9 mouse cellular contexts compared by ENCODE assay signal in genomic region chr1:168473255-168474069, GRCm38 (mm10). TPM values are rescaled to one million over a fixed set of nuclear protein-coding genes. Genes with fewer than 3 reads are reported as not detected.
DNase-seq lines count a peak whose midpoint lies in the region; ATAC-seq lines count a peak whose summit lies in the region.
"Had no signal": no experiment of that assay in that cellular context is flagged by ENCODE, and none has a peak within 500 bp of the region (broad histone marks: within the 10 kb centered on the region; RNA-seq: fewer than 3 reads in every experiment).

No protein-coding gene starts in this region.

- no peaks in the 10 kb centered on the region for H3K27me3 ChIP-seq in embryonic facial prominence, embryonic 12.5 days
- no peaks in the 10 kb centered on the region for H3K27me3 ChIP-seq in hindbrain, embryonic 10.5 days (ENCODE audit: insufficient read depth, poor library complexity, severe bottlenecking)
- H3K27me3 ChIP-seq: embryonic facial prominence, embryonic 15.5 days had no signal

- no peak overlapping the region; the same call in 1 of the 2 replicates for H3K9ac ChIP-seq in embryonic facial prominence, embryonic 12.5 days
- H3K9ac ChIP-seq: embryonic facial prominence, embryonic 15.5 days had no signal

- H3K4me1 ChIP-seq in embryonic facial prominence, embryonic 12.5 days: peaks cover 33% of the 10 kb centered on the region
- H3K4me1 ChIP-seq in hindbrain, embryonic 10.5 days (replicated peaks): peaks cover 41% of the 10 kb centered on the region

- no peaks in the 10 kb centered on the region for H3K36me3 ChIP-seq in embryonic facial prominence, embryonic 12.5 days
- no peaks in the 10 kb centered on the region for H3K36me3 ChIP-seq in hindbrain, embryonic 10.5 days
- H3K36me3 ChIP-seq: embryonic facial prominence, embryonic 15.5 days had no signal

- H3K27ac ChIP-seq in embryonic facial prominence, embryonic 12.5 days: no peak overlapping the region
- H3K27ac ChIP-seq in hindbrain, embryonic 10.5 days: peak overlapping the region; percentile 83
- H3K27ac ChIP-seq: embryonic facial prominence, embryonic 15.5 days; kidney, postnatal 0 days had no signal

- 0 out of 2 replicates have a peak, but pooled peaks have one; percentile 62 for ATAC-seq in embryonic facial prominence, embryonic 12.5 days (ENCODE audit: insufficient number of reproducible peaks, insufficient read depth, low FRiP score, low TSS enrichment)
- no peak for ATAC-seq in megakaryocyte-erythroid progenitor cell, adult 5-6 weeks (replicated peaks; ENCODE audit: low FRiP score, low TSS enrichment, poor library complexity, severe bottlenecking)

- no peak overlapping the region for H3K4me3 ChIP-seq in embryonic facial prominence, embryonic 12.5 days
- H3K4me3 ChIP-seq in hindbrain, embryonic 10.5 days: 0 out of 2 replicates have a peak overlapping the region, but pooled peaks have one; percentile 6
- H3K4me3 ChIP-seq: embryonic facial prominence, embryonic 15.5 days had no signal

- 36% methylated on average over 12 of the region's 12 CpGs for WGBS in embryonic facial prominence, embryonic 12.5 days
- WGBS in hindbrain, embryonic 10.5 days: 45% methylated on average over 12 of the region's 12 CpGs

- peak; percentile 31 for DNase-seq in lung, postnatal 10 days
- DNase-seq in lung, postnatal 14 days: no peak
- peak; percentile 71 for DNase-seq in hindbrain, embryonic 10.5 days (ENCODE audit: low spot score)
- DNase-seq in retina, embryonic 14.5 days (ENCODE audit: low spot score): peak; percentile 75
- no peak for DNase-seq in thymus, postnatal 36 days

- no peaks in the 10 kb centered on the region for H3K9me3 ChIP-seq in embryonic facial prominence, embryonic 12.5 days
- no peaks in the 10 kb centered on the region for H3K9me3 ChIP-seq in hindbrain, embryonic 10.5 days
- H3K9me3 ChIP-seq: embryonic facial prominence, embryonic 15.5 days had no signal

- no peak overlapping the region for H3K4me2 ChIP-seq in embryonic facial prominence, embryonic 12.5 days (replicated peaks)
- H3K4me2 ChIP-seq: embryonic facial prominence, embryonic 15.5 days had no signal

RNA-seq across cellular contexts. Expression of gene Pbx1, which starts 41.4 kb away (rescaled TPM):
- 66.3 and 66.8 TPM in 2 replicates for polyA plus RNA-seq in embryonic facial prominence, embryonic 12.5 days (2016; fragmentation: Nextera tagmentation; extraction: Ambion mirVana)
- 34.4 and 35.4 TPM in 2 replicates for polyA plus RNA-seq in hindbrain, embryonic 10.5 days (2016; fragmentation: Nextera tagmentation; extraction: Ambion mirVana)
- 6.9 and 22.2 TPM in 2 replicates for total RNA-seq in megakaryocyte-erythroid progenitor cell, adult 5-6 weeks (2014; fragmentation: Nextera tagmentation)
- total RNA-seq in megakaryocyte-erythroid progenitor cell, adult 5-6 weeks (2017): 11.0 and 24.8 TPM in 2 replicates

Comparison
In these comparisons a context has a peak if more than half of its experiments do, and no peak if none do; other contexts are left out.
1. DNase-seq: peak in lung, postnatal 10 days (single experiment), hindbrain, embryonic 10.5 days (single experiment) and retina, embryonic 14.5 days (single experiment); none in lung, postnatal 14 days (single experiment) and thymus, postnatal 36 days (0 of 2).